Mouse (Mus musculus) MEL (cell line): ENCODE results near the gene Cep72.

Source experiments
- CHD2 ChIP-seq: IDR thresholded peaks from 2 replicates; pipeline ENCODE4 v1.6.1; 2011; ENCODE audit warnings: low read length, improper control_type of control experiment
- CTCF ChIP-seq, 3 experiments: IDR thresholded peaks in 2 of 3; conservative IDR thresholded peaks in 1 of 3; 2 replicates each; pipeline ENCODE4 v1.5.1; 2011 to 2012; ENCODE audit warnings: low read length in 3 of 3, low read depth in 2 of 3, mild to moderate bottlenecking in 2 of 3, improper control_type of control experiment in 1 of 3, inconsistent platforms in 1 of 3, mixed read lengths in 1 of 3, moderate library complexity in 1 of 3; ENCODE audit not compliant: control insufficient read depth in 1 of 3, insufficient read depth in 1 of 3, poor library complexity in 1 of 3, severe bottlenecking in 1 of 3
- GATA1 ChIP-seq: IDR thresholded peaks from 2 replicates; pipeline ENCODE4 v1.6.1; 2011; ENCODE audit warnings: low read depth, low read length, improper control_type of control experiment
- HCFC1 ChIP-seq: IDR thresholded peaks from 2 replicates; pipeline ENCODE4 v1.6.1; 2012; ENCODE audit warnings: low read depth, mild to moderate bottlenecking, inconsistent platforms, low read length, improper control_type of control experiment, moderate library complexity
- KAT2A ChIP-seq: conservative IDR thresholded peaks from 2 replicates; pipeline ENCODE4 v1.6.1; 2012; ENCODE audit warnings: low read depth, low read length, improper control_type of control experiment, inconsistent platforms
- MAFK ChIP-seq: IDR thresholded peaks from 2 replicates; pipeline ENCODE4 v1.6.1; 2011; ENCODE audit warnings: low read depth, mild to moderate bottlenecking, low read length, improper control_type of control experiment, borderline replicate concordance
- MAX ChIP-seq: IDR thresholded peaks from 2 replicates; pipeline ENCODE4 v1.6.1; 2011; ENCODE audit warnings: low read length, improper control_type of control experiment
- MEF2A ChIP-seq: IDR thresholded peaks from 2 replicates; pipeline ENCODE4 v1.6.1; 2014; ENCODE audit warnings: low read depth, mild to moderate bottlenecking, inconsistent platforms, low read length, improper control_type of control experiment; ENCODE audit not compliant: poor library complexity, insufficient replicate concordance, severe bottlenecking; ENCODE audit errors: extremely low read depth
- POLR2A ChIP-seq, 2 experiments: IDR thresholded peaks; 2 replicates each; pipeline ENCODE4 v1.6.1; 2011 to 2012; ENCODE audit warnings: low read length in 2 of 2, mild to moderate bottlenecking in 2 of 2, control low read depth in 1 of 2, improper control_type of control experiment in 1 of 2, low read depth in 1 of 2, moderate library complexity in 1 of 2; ENCODE audit not compliant: control insufficient read depth in 1 of 2, insufficient read depth in 1 of 2, poor library complexity in 1 of 2
- TCF12 ChIP-seq: IDR thresholded peaks from 2 replicates; pipeline ENCODE4 v1.6.1; 2014; ENCODE audit warnings: low read depth, mild to moderate bottlenecking, inconsistent platforms, low read length, improper control_type of control experiment, moderate library complexity
- UBTF ChIP-seq: IDR thresholded peaks from 2 replicates; pipeline ENCODE4 v1.6.1; 2012; ENCODE audit warnings: low read depth, mild to moderate bottlenecking, inconsistent platforms, low read length, improper control_type of control experiment, moderate library complexity, borderline replicate concordance; ENCODE audit not compliant: insufficient read depth

- no peak for TF ChIP-seq POLR2A (IDR thresholded peaks at IDR 0.05; ENCODE audit: control insufficient read depth in 1 of 2, insufficient read depth in 1 of 2, low read depth in 1 of 2, low read length in 2 of 2, poor library complexity in 1 of 2)
- TF ChIP-seq MEF2A, result no peak
- no peak for TF ChIP-seq TCF12
- no peak for TF ChIP-seq CTCF (IDR thresholded peaks at IDR 0.05 in 2 of 3, conservative IDR thresholded peaks at IDR 0.05 in 1 of 3; ENCODE audit: control insufficient read depth in 1 of 3, insufficient read depth in 1 of 3, low read depth in 2 of 3, low read length in 3 of 3, poor library complexity in 1 of 3, severe bottlenecking in 1 of 3)
- no peak for TF ChIP-seq KAT2A
- no peak for TF ChIP-seq UBTF
- no peak for TF ChIP-seq HCFC1
- TF ChIP-seq MAX, result no peak
- no peak for TF ChIP-seq CHD2
- no peak for TF ChIP-seq GATA1
- TF ChIP-seq MAFK, result no peak
These were observed 28.2 kb upstream of the Cep72 start for GRCm38 (mm10) chr13:74090265-74090664.
